Mouse (Mus musculus) mesoderm, embryonic 11.5 days (tissue): Measurements from ENCODE around the gene Smug1.

Experiments used
- DNase-seq: peaks from one replicate; pipeline ENCODE4 v3.0.0-alpha.2; 2012; ENCODE audit warnings: low read depth, low spot score

Smug1 gene

GRCm38 (mm10) chr15:103145635-103146299 lies 21.1 kb downstream of the Smug1 start:
- no peak for DNase-seq

- no peak for DNase-seq
These were observed 22.7 kb downstream of the Smug1 start for GRCm38 (mm10) chr15:103144176-103144575.

GRCm38 (mm10) chr15:103135431-103135947 lies 31.4 kb downstream of the Smug1 start:
- peak; percentile 72 for DNase-seq

GRCm38 (mm10) chr15:103134277-103135086 lies 32.4 kb downstream of the Smug1 start:
- DNase-seq = no peak

- peak; percentile 75 for DNase-seq
These were observed 33.1 kb downstream of the Smug1 start for GRCm38 (mm10) chr15:103133761-103134160.

- no peak for DNase-seq
These were observed 36.2 kb downstream of the Smug1 start for GRCm38 (mm10) chr15:103130729-103131128.

- DNase-seq = no peak
These were observed 37.6 kb downstream of the Smug1 start for GRCm38 (mm10) chr15:103129289-103129688.

- DNase-seq = no peak
These were observed 38.6 kb downstream of the Smug1 start for GRCm38 (mm10) chr15:103128056-103128833.

GRCm38 (mm10) chr15:103125982-103126381 lies 40.9 kb downstream of the Smug1 start:
- DNase-seq = no peak

GRCm38 (mm10) chr15:103124254-103124653 lies 42.6 kb downstream of the Smug1 start:
- no peak for DNase-seq

- no peak for DNase-seq
These were observed 43.5 kb downstream of the Smug1 start for GRCm38 (mm10) chr15:103123343-103123742.

GRCm38 (mm10) chr15:103122372-103122771 lies 44.5 kb downstream of the Smug1 start:
- no peak for DNase-seq

GRCm38 (mm10) chr15:103121416-103121815 lies 45.5 kb downstream of the Smug1 start:
- DNase-seq = no peak

GRCm38 (mm10) chr15:103120594-103120993 lies 46.3 kb downstream of the Smug1 start:
- DNase-seq = peak; percentile 81

GRCm38 (mm10) chr15:103115726-103116125 lies 51.2 kb downstream of the Smug1 start:
- no peak for DNase-seq

GRCm38 (mm10) chr15:103115256-103115655 lies 51.6 kb downstream of the Smug1 start:
- peak; percentile 81 for DNase-seq

- DNase-seq = no peak
These were observed 53.8 kb downstream of the Smug1 start for GRCm38 (mm10) chr15:103113077-103113476.

- DNase-seq = no peak
These were observed 54.6 kb downstream of the Smug1 start for GRCm38 (mm10) chr15:103112309-103112708.

GRCm38 (mm10) chr15:103109940-103110339 lies 57.0 kb downstream of the Smug1 start:
- no peak for DNase-seq

- no peak for DNase-seq
These were observed 58.7 kb downstream of the Smug1 start for GRCm38 (mm10) chr15:103108066-103108676.

GRCm38 (mm10) chr15:103106201-103106600 lies 60.7 kb downstream of the Smug1 start:
- no peak for DNase-seq
